Mouse (Mus musculus) midbrain, embryonic 16.5 days (tissue): ENCODE data around the gene Klb. TPM values are rescaled to one million over a fixed set of nuclear protein-coding genes. Genes with fewer than 3 reads are reported as not detected.

Source experiments
- ATAC-seq: fragments of 200-750 bp; cut with Nextera tagmentation; 2 replicates; pipeline ENCODE4 v1.8.0; 2017; ENCODE audit warnings: moderate TSS enrichment
- H3K27ac ChIP-seq: fragments of 300-500 bp; sonication (generic); 2 replicates; pipeline ENCODE4 v1.5.1; 2014; ENCODE audit warnings: mild to moderate bottlenecking, low read length, mixed read lengths
- H3K27me3 ChIP-seq: fragments of 300-500 bp; sonication (generic); 2 replicates; pipeline ENCODE4 v1.6.1; 2014; ENCODE audit warnings: low read depth, low read length, mixed read lengths; ENCODE audit not compliant: control insufficient read depth, insufficient read depth
- H3K36me3 ChIP-seq: fragments of 300-500 bp; sonication (generic); 2 replicates; pipeline ENCODE4 v1.6.1; 2014; ENCODE audit warnings: mild to moderate bottlenecking, low read length, moderate library complexity, mixed read lengths; ENCODE audit not compliant: control insufficient read depth, insufficient read depth
- H3K4me1 ChIP-seq: fragments of 300-500 bp; sonication (generic); 2 replicates; pipeline ENCODE4 v1.6.1; 2014; ENCODE audit warnings: mild to moderate bottlenecking, low read length, mixed read lengths; ENCODE audit not compliant: control insufficient read depth, insufficient read depth
- H3K4me2 ChIP-seq: fragments of 300-500 bp; sonication (generic); 2 replicates; pipeline ENCODE4 v1.6.1; 2014; ENCODE audit warnings: mild to moderate bottlenecking, low read length, mixed read lengths
- H3K4me3 ChIP-seq: fragments of 300-500 bp; sonication (generic); 2 replicates; pipeline ENCODE4 v1.5.1; 2014; ENCODE audit warnings: low read depth, mild to moderate bottlenecking, low read length, moderate library complexity, mixed read lengths
- H3K9ac ChIP-seq: fragments of 300-500 bp; sonication (generic); 2 replicates; pipeline ENCODE4 v1.6.1; 2014; ENCODE audit warnings: low read depth, low read length, mixed read lengths
- H3K9me3 ChIP-seq: fragments of 300-500 bp; sonication (generic); replicated peaks from 2 replicates; pipeline ENCODE4 v1.6.1; 2014; ENCODE audit warnings: mild to moderate bottlenecking, low read length, mixed read lengths; ENCODE audit not compliant: control insufficient read depth, poor library complexity, severe bottlenecking
- WGBS: fragments of 180-500 bp; shearing (Covaris S2); extraction: QIAGEN DNeasy Blood & Tissue Kit; methylation state at CpG from one replicate; pipeline ENCODE4 v1.1.7; 2014; 5-methylcytosine and 5-hydroxymethylcytosine counted together
- polyA plus RNA-seq: library from polyadenylated mRNA; unstranded; fragments of >200 nt; fragmentation: Nextera tagmentation; extraction: Ambion mirVana; gene quantifications from 2 replicates; pipeline ENCODE4 v1.2.1, GENCODE M21; 2015

Klb gene
- polyA plus RNA-seq, 1 experiment from 2014 or later, result 0.15 TPM

DNA sequence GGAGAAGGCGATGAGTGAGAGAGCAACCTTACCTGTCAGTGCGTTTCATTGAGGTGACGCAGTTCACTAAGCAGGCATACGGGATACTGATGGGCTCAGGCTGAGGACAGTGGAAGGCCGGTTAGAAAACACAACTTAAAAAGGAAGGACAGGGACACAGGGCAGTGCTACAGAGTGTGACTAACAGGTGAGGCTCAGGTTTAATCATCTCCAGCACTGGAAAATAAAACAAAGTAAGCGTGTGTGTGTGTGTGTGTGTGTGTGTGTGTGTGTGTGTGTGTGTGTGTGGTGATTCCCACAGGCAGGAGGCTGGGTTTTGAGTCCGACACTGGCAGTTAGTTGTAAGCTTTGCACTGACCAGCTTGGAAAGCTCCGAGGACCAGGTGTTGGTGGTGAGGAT, 74.7 kb downstream of the Klb start:
- Histone ChIP-seq H3K4me1 (no peaks in the 10 kb centered on the region), H3K27me3 (no peaks in the 10 kb centered on the region), H3K4me3 (no peak overlapping the region), H3K27ac (no peak overlapping the region), H3K9ac (no peak overlapping the region), H3K36me3 (peaks cover 35% of the 10 kb centered on the region), H3K4me2 (no peak overlapping the region), H3K9me3 (no peaks in the 10 kb centered on the region)
- ATAC-seq, result no peak
- 93% methylated on average over 8 of the region's 8 CpGs for WGBS

DNA sequence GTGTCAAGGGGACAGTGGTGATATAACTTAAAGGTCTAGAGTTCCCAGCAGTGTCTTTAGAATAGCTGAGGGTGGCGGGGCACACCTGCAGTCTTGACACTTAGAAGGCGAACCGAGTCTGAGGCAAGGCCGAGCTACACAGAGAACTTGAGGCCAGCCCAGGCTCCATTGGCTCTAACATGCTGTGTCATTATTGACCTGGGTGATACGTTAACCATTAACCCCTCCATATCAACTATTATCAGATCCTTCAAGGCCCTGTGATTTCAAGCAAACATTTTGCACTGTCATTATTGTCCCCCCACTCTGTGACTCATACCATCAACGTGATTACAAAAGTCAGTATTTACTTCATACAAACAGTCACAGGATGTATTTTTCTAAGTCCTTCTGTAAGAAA, 76.1 kb downstream of the Klb start:
- 92% methylated on average over 6 of the region's 6 CpGs for WGBS
- H3K36me3 ChIP-seq, result peaks cover 35% of the 10 kb centered on the region

DNA sequence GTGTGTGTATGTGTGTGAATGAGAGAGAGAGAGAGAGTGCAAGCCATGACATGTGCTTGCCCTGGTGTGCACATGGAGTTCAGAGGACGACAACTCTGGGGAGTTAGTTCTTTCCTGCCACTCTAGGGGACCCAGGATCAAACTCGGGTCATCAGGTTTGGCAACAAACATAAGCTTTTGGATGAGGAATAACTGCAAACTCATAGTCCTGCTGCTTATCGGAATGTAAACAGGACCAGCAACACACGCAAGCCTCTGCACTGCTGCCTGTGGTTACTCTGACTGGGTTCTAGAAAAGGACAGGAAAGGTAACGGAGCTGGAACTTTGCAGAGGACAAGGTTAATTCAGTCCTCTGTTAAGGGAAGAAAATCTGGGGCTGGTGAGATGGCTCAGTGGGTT, 77.1 kb downstream of the Klb start:
- Histone ChIP-seq H3K4me1 (no peaks in the 10 kb centered on the region), H3K27ac (no peak overlapping the region), H3K9me3 (no peaks in the 10 kb centered on the region), H3K9ac (no peak overlapping the region), H3K36me3 (peaks cover 37% of the 10 kb centered on the region), H3K4me3 (no peak overlapping the region), H3K4me2 (no peak overlapping the region), H3K27me3 (no peaks in the 10 kb centered on the region)
- WGBS, result 94% methylated on average over 5 of the region's 5 CpGs
- no peak for ATAC-seq

More for the DNA sequence above, 76.1 kb downstream of the Klb start:
- Histone ChIP-seq H3K4me2 (no peak overlapping the region), H3K9me3 (no peaks in the 10 kb centered on the region), H3K9ac (no peak overlapping the region), H3K27ac (no peak overlapping the region), H3K27me3 (no peaks in the 10 kb centered on the region), H3K4me3 (no peak overlapping the region), H3K4me1 (no peaks in the 10 kb centered on the region)
- ATAC-seq, result no peak

DNA sequence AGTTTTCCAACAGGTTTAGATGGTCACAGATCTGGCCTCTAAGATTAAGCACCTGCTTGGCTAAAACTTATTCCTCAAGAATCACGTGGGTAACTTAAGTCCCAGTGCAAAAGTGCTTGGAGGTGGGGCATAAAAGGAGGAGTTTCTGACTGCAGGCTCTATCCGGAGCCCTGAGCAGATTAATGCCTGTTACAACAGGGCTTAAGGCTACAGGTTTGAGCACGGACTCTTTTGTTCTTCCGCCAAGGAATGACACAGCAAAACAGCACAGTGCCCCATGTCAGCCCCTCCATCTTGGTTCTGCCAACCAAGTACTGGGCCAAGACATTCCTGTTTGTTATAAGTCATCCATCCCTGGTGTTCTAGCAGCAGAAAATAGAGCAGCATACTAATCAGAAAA, 80.2 kb downstream of the Klb start:
- no peak overlapping the region for H3K4me2 ChIP-seq
- no peak overlapping the region for H3K9ac ChIP-seq
- no peak overlapping the region for H3K27ac ChIP-seq
- H3K4me3 ChIP-seq, result no peak overlapping the region
- peaks cover 18% of the 10 kb centered on the region for H3K36me3 ChIP-seq
- no peak for ATAC-seq
- no peaks in the 10 kb centered on the region for H3K27me3 ChIP-seq
- H3K4me1 ChIP-seq, result peaks cover 2% of the 10 kb centered on the region; the same call in 1 of the 2 replicates
- 30% methylated on average over 4 of the region's 4 CpGs for WGBS
- H3K9me3 ChIP-seq, result no peaks in the 10 kb centered on the region

DNA sequence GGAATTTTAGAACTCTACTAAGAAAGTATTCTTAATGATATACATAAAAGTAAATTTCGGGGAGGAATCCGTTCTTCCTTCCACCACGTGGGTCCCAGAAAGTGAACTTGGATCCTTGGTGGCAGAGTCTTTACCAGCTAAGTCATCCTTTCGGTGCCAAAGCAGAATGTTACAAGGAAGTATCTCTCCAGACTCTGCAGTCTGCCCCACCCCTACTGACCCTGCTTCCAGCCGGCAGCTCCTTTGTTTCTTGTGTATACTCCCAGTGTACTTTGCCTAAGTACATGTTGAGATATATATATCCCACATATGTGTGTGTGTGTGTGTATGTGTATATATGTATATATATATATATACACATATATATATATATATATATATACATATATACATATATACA, 81.3 kb downstream of the Klb start:
- no peak overlapping the region for H3K27ac ChIP-seq
- WGBS, result 90% methylated on average over 5 of the region's 5 CpGs
- H3K4me2 ChIP-seq, result no peak overlapping the region
- no peaks in the 10 kb centered on the region for H3K27me3 ChIP-seq
- no peak for ATAC-seq
- H3K36me3 ChIP-seq, result peaks cover 11% of the 10 kb centered on the region
- H3K4me3 ChIP-seq, result no peak overlapping the region
- no peaks in the 10 kb centered on the region for H3K9me3 ChIP-seq
- H3K4me1 ChIP-seq, result peaks cover 12% of the 10 kb centered on the region
- H3K9ac ChIP-seq, result no peak overlapping the region

Other genes starting within 250 kb of the Klb start
- 61.6 and 63.9 TPM in 2 replicates for gene Klhl5, start 240.8 kb upstream of the Klb start, polyA plus RNA-seq
- gene Wdr19, start 148.6 kb upstream of the Klb start, polyA plus RNA-seq, result 12.6 and 15.2 TPM in 2 replicates
- gene Rfc1, start 12.6 kb upstream of the Klb start, polyA plus RNA-seq, result 26.5 and 29.2 TPM in 2 replicates
- gene Rpl9, start 43.1 kb downstream of the Klb start, polyA plus RNA-seq, result 509 and 528 TPM in 2 replicates
- 65.1 and 65.9 TPM in 2 replicates for gene Lias, start 43.2 kb downstream of the Klb start, polyA plus RNA-seq
- gene Ugdh, start 87.6 kb downstream of the Klb start, polyA plus RNA-seq, result 44.2 and 46.0 TPM in 2 replicates
- gene Gm43552, start 144.5 kb downstream of the Klb start, polyA plus RNA-seq, result not detected in 2 replicates
- 213 and 227 TPM in 2 replicates for gene Smim14, start 188.9 kb downstream of the Klb start, polyA plus RNA-seq
- 186 and 206 TPM in 2 replicates for gene Ube2k, start 188.9 kb downstream of the Klb start, polyA plus RNA-seq